ENCODE assay signal across 16 mouse cellular contexts in the genomic region with DNA sequence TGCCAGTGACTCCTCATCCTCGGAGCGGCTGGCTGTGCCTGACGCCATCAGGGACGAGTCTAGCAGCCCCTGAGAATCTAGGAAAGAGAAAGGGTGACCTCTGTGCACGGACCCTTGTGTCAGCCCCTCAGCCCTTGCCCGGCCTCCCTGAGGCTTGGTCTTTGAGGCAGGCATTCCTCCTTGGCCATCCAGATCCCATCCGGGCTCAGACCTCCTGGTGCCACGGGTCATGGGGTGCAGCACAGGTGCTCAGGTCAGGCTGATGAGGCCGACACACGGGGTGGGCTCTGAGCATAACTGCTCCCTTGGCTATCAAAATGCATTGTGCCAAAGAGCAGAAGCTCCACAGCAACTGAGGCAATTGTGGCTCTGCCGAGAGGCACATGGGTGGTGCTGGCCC. TPM values are rescaled to one million over a fixed set of nuclear protein-coding genes. Genes with fewer than 3 reads are reported as not detected.
DNase-seq lines count a peak whose midpoint lies in the region; ATAC-seq lines count a peak whose summit lies in the region.
"Had no signal": no experiment of that assay in that cellular context is flagged by ENCODE, and none has a peak within 500 bp of the region (broad histone marks: within the 10 kb centered on the region; RNA-seq: fewer than 3 reads in every experiment).

No protein-coding gene starts in this region.

- ATAC-seq in forebrain, embryonic 12.5 days (ENCODE audit: low FRiP score) = no peak
- no peak for ATAC-seq in forebrain, embryonic 16.5 days
- no peak for ATAC-seq in heart, embryonic 15.5 days (replicated peaks; ENCODE audit: insufficient number of reproducible peaks, insufficient read depth, low FRiP score, low read depth)
- no peak for ATAC-seq in liver, embryonic 12.5 days
- ATAC-seq in liver, embryonic 11.5 days (replicated peaks; ENCODE audit: low FRiP score) = no peak
- ATAC-seq in heart, embryonic 16.5 days (replicated peaks; ENCODE audit: extremely low read depth, insufficient read depth, low FRiP score) = no peak
- ATAC-seq: intestine, embryonic 15.5 days; lung, postnatal 0 days had no signal

- H3K9ac ChIP-seq in forebrain, embryonic 12.5 days = 0 out of 2 replicates have a peak overlapping the region, but pooled peaks have one; percentile 17
- H3K9ac ChIP-seq in forebrain, embryonic 16.5 days (replicated peaks; ENCODE audit: low read depth, low read length) = no peak overlapping the region
- peak overlapping the region; percentile 48 for H3K9ac ChIP-seq in heart, embryonic 15.5 days
- H3K9ac ChIP-seq in liver, embryonic 12.5 days = peak overlapping the region; percentile 37; the same call in 1 of the 2 replicates
- H3K9ac ChIP-seq in liver, embryonic 11.5 days (ENCODE audit: low read depth, low read length) = no peak overlapping the region
- peak overlapping the region; percentile 75 for H3K9ac ChIP-seq in heart, embryonic 16.5 days (ENCODE audit: low read length)
- H3K9ac ChIP-seq: intestine, embryonic 15.5 days had no signal

- no peak for DNase-seq in heart, adult 18-20 months
- DNase-seq in liver, embryonic 11.5 days (ENCODE audit: low spot score) = no peak
- no peak for DNase-seq in ovary, postnatal 10 days (ENCODE audit: low spot score)
- DNase-seq: B cell, adult 2 months; kidney, postnatal 25 days; midbrain, embryonic 14.5 days; thymus, adult 2 months had no signal

- H3K4me2 ChIP-seq in forebrain, embryonic 12.5 days = no peak overlapping the region
- no peak overlapping the region for H3K4me2 ChIP-seq in forebrain, embryonic 16.5 days (ENCODE audit: low read length)
- H3K4me2 ChIP-seq in heart, embryonic 15.5 days = peak overlapping the region; percentile 78
- no peak overlapping the region for H3K4me2 ChIP-seq in liver, embryonic 12.5 days
- H3K4me2 ChIP-seq in liver, embryonic 11.5 days = no peak overlapping the region
- peak overlapping the region; percentile 78 for H3K4me2 ChIP-seq in heart, embryonic 16.5 days (ENCODE audit: low read depth, low read length)
- H3K4me2 ChIP-seq: intestine, embryonic 15.5 days had no signal

- no peak overlapping the region for H3K27ac ChIP-seq in forebrain, embryonic 12.5 days
- H3K27ac ChIP-seq in forebrain, embryonic 16.5 days (ENCODE audit: low read length) = no peak overlapping the region
- H3K27ac ChIP-seq in heart, embryonic 15.5 days = peak overlapping the region; percentile 99
- no peak overlapping the region for H3K27ac ChIP-seq in liver, embryonic 12.5 days
- no peak overlapping the region for H3K27ac ChIP-seq in liver, embryonic 11.5 days (ENCODE audit: low read depth, low read length)
- H3K27ac ChIP-seq in heart, embryonic 16.5 days (ENCODE audit: low read length) = peak overlapping the region; percentile 98
- H3K27ac ChIP-seq: intestine, embryonic 15.5 days had no signal

- no peaks in the 10 kb centered on the region for H3K9me3 ChIP-seq in forebrain, embryonic 12.5 days
- H3K9me3 ChIP-seq in forebrain, embryonic 16.5 days (ENCODE audit: control insufficient read depth, low read length) = no peaks in the 10 kb centered on the region
- no peaks in the 10 kb centered on the region for H3K9me3 ChIP-seq in heart, embryonic 15.5 days (replicated peaks)
- no peaks in the 10 kb centered on the region for H3K9me3 ChIP-seq in liver, embryonic 12.5 days (replicated peaks)
- no peaks in the 10 kb centered on the region for H3K9me3 ChIP-seq in liver, embryonic 11.5 days (ENCODE audit: control insufficient read depth, low read length)
- no peaks in the 10 kb centered on the region for H3K9me3 ChIP-seq in heart, embryonic 16.5 days (replicated peaks; ENCODE audit: control insufficient read depth, low read length)
- H3K9me3 ChIP-seq: intestine, embryonic 15.5 days had no signal

- 92% methylated on average over 11 of the region's 11 CpGs for WGBS in forebrain, embryonic 12.5 days
- 96% methylated on average over 11 of the region's 11 CpGs for WGBS in forebrain, embryonic 16.5 days
- WGBS in heart, embryonic 15.5 days = 80% methylated on average over 11 of the region's 11 CpGs
- 86% methylated on average over 11 of the region's 11 CpGs for WGBS in liver, embryonic 12.5 days (ENCODE audit: insufficient replicate concordance)
- 87% methylated on average over 11 of the region's 11 CpGs for WGBS in liver, embryonic 11.5 days
- WGBS in heart, embryonic 16.5 days = 79% methylated on average over 11 of the region's 11 CpGs

- peaks cover 50% of the 10 kb centered on the region for H3K36me3 ChIP-seq in forebrain, embryonic 12.5 days (replicated peaks)
- peaks cover 14% of the 10 kb centered on the region for H3K36me3 ChIP-seq in forebrain, embryonic 16.5 days (ENCODE audit: control insufficient read depth, insufficient read depth)
- peaks cover 24% of the 10 kb centered on the region for H3K36me3 ChIP-seq in heart, embryonic 15.5 days
- H3K36me3 ChIP-seq in liver, embryonic 12.5 days = peaks cover 52% of the 10 kb centered on the region
- H3K36me3 ChIP-seq in liver, embryonic 11.5 days (ENCODE audit: control insufficient read depth, insufficient read depth, low read length) = peaks cover 13% of the 10 kb centered on the region; the same call in 1 of the 2 replicates
- peaks cover 17% of the 10 kb centered on the region for H3K36me3 ChIP-seq in heart, embryonic 16.5 days (ENCODE audit: control insufficient read depth, insufficient read depth)

- H3K27me3 ChIP-seq in forebrain, embryonic 12.5 days = peaks cover 6% of the 10 kb centered on the region; the same call in 1 of the 2 replicates
- H3K27me3 ChIP-seq in forebrain, embryonic 16.5 days (replicated peaks; ENCODE audit: control insufficient read depth, insufficient read depth, low read length) = no peaks in the 10 kb centered on the region
- no peaks in the 10 kb centered on the region for H3K27me3 ChIP-seq in heart, embryonic 15.5 days
- H3K27me3 ChIP-seq in liver, embryonic 12.5 days (replicated peaks) = no peaks in the 10 kb centered on the region
- no peaks in the 10 kb centered on the region for H3K27me3 ChIP-seq in liver, embryonic 11.5 days (replicated peaks; ENCODE audit: control insufficient read depth, insufficient read depth, low read length)
- no peaks in the 10 kb centered on the region for H3K27me3 ChIP-seq in heart, embryonic 16.5 days (ENCODE audit: control insufficient read depth, insufficient read depth, low read length)
- H3K27me3 ChIP-seq: intestine, embryonic 15.5 days had no signal

- no peak overlapping the region for H3K4me3 ChIP-seq in forebrain, embryonic 12.5 days (replicated peaks)
- no peak overlapping the region for H3K4me3 ChIP-seq in forebrain, embryonic 16.5 days (replicated peaks; ENCODE audit: low read length)
- peak overlapping the region; percentile 62 for H3K4me3 ChIP-seq in heart, embryonic 15.5 days
- no peak overlapping the region for H3K4me3 ChIP-seq in liver, embryonic 12.5 days
- H3K4me3 ChIP-seq in liver, embryonic 11.5 days (ENCODE audit: low read depth, low read length) = no peak overlapping the region
- peak overlapping the region; percentile 43 for H3K4me3 ChIP-seq in heart, embryonic 16.5 days (ENCODE audit: low read length)
- H3K4me3 ChIP-seq: intestine, embryonic 15.5 days had no signal

- H3K4me1 ChIP-seq in forebrain, embryonic 12.5 days = peaks cover 24% of the 10 kb centered on the region
- H3K4me1 ChIP-seq in forebrain, embryonic 16.5 days (replicated peaks; ENCODE audit: control insufficient read depth, insufficient read depth, low read length) = peaks cover 16% of the 10 kb centered on the region
- peaks cover 59% of the 10 kb centered on the region for H3K4me1 ChIP-seq in heart, embryonic 15.5 days (replicated peaks)
- H3K4me1 ChIP-seq in liver, embryonic 12.5 days = peaks cover 42% of the 10 kb centered on the region
- peaks cover 11% of the 10 kb centered on the region for H3K4me1 ChIP-seq in liver, embryonic 11.5 days (replicated peaks; ENCODE audit: control insufficient read depth, insufficient read depth, low read length)
- peaks cover 49% of the 10 kb centered on the region for H3K4me1 ChIP-seq in heart, embryonic 16.5 days (ENCODE audit: control insufficient read depth, insufficient read depth, low read length)

RNA-seq across cellular contexts. Expression of gene Mcrs1, which starts 1.8 kb away (rescaled TPM):
- 185 and 188 TPM in 2 replicates for polyA plus RNA-seq in forebrain, embryonic 12.5 days (2016; fragmentation: Nextera tagmentation; extraction: Ambion mirVana)
- polyA plus RNA-seq in forebrain, embryonic 16.5 days (2015; fragmentation: Nextera tagmentation; extraction: Ambion mirVana) = 207 and 220 TPM in 2 replicates
- polyA plus RNA-seq in heart, embryonic 15.5 days (2015; fragmentation: Nextera tagmentation; extraction: Ambion mirVana) = 134 and 159 TPM in 2 replicates
- 10 to 100 TPM; 37.3 to 40.1 TPM for total RNA-seq in heart, adult 18-20 months (2021)
- 71.8 and 77.0 TPM in 2 replicates for polyA plus RNA-seq in liver, embryonic 12.5 days (2016; fragmentation: Nextera tagmentation; extraction: Ambion mirVana)
- polyA plus RNA-seq in liver, embryonic 11.5 days (2014; fragmentation: Nextera tagmentation; extraction: Ambion mirVana) = 113 and 123 TPM in 2 replicates
- polyA plus RNA-seq in heart, embryonic 16.5 days (2015; fragmentation: Nextera tagmentation; extraction: Ambion mirVana) = 155 and 163 TPM in 2 replicates

RNA-seq across cellular contexts. Expression of gene Kcnh3, which starts 25.3 kb away (rescaled TPM):
- 0.60 and 0.83 TPM in 2 replicates for polyA plus RNA-seq in forebrain, embryonic 12.5 days (2016; fragmentation: Nextera tagmentation; extraction: Ambion mirVana)
- 4.5 and 5.6 TPM in 2 replicates for polyA plus RNA-seq in forebrain, embryonic 16.5 days (2015; fragmentation: Nextera tagmentation; extraction: Ambion mirVana)
- 0.44 and 1.1 TPM in 2 replicates for polyA plus RNA-seq in heart, embryonic 15.5 days (2015; fragmentation: Nextera tagmentation; extraction: Ambion mirVana)
- under 1 TPM in 1 of 2 experiments, not detected in 1; 0.15 TPM for total RNA-seq in heart, adult 18-20 months (2021)
- 0.10 TPM in 1 of 2 replicates, not detected in the other for polyA plus RNA-seq in liver, embryonic 12.5 days (2016; fragmentation: Nextera tagmentation; extraction: Ambion mirVana)
- 0.15 TPM in 1 of 2 replicates, not detected in the other for polyA plus RNA-seq in liver, embryonic 11.5 days (2014; fragmentation: Nextera tagmentation; extraction: Ambion mirVana)
- polyA plus RNA-seq in heart, embryonic 16.5 days (2015; fragmentation: Nextera tagmentation; extraction: Ambion mirVana) = 1.3 TPM in 2 replicates

RNA-seq across cellular contexts. Expression of gene Prpf40b, which starts 44.9 kb away (rescaled TPM):
- 86.9 and 88.2 TPM in 2 replicates for polyA plus RNA-seq in forebrain, embryonic 12.5 days (2016; fragmentation: Nextera tagmentation; extraction: Ambion mirVana)
- 111 and 129 TPM in 2 replicates for polyA plus RNA-seq in forebrain, embryonic 16.5 days (2015; fragmentation: Nextera tagmentation; extraction: Ambion mirVana)
- polyA plus RNA-seq in heart, embryonic 15.5 days (2015; fragmentation: Nextera tagmentation; extraction: Ambion mirVana) = 37.2 and 42.1 TPM in 2 replicates
- total RNA-seq in heart, adult 18-20 months (2021) = 10 to 100 TPM; 18.2 to 19.4 TPM
- polyA plus RNA-seq in liver, embryonic 12.5 days (2016; fragmentation: Nextera tagmentation; extraction: Ambion mirVana) = 13.8 and 15.5 TPM in 2 replicates
- polyA plus RNA-seq in liver, embryonic 11.5 days (2014; fragmentation: Nextera tagmentation; extraction: Ambion mirVana) = 27.7 and 30.5 TPM in 2 replicates
- polyA plus RNA-seq in heart, embryonic 16.5 days (2015; fragmentation: Nextera tagmentation; extraction: Ambion mirVana) = 36.0 and 46.6 TPM in 2 replicates

RNA-seq across cellular contexts. Expression of gene Fam186b, which starts 45.8 kb away (rescaled TPM):
- 0.18 and 0.19 TPM in 2 replicates for polyA plus RNA-seq in forebrain, embryonic 12.5 days (2016; fragmentation: Nextera tagmentation; extraction: Ambion mirVana)
- polyA plus RNA-seq in forebrain, embryonic 16.5 days (2015; fragmentation: Nextera tagmentation; extraction: Ambion mirVana) = 0.42 and 0.50 TPM in 2 replicates
- 0.09 and 0.47 TPM in 2 replicates for polyA plus RNA-seq in heart, embryonic 15.5 days (2015; fragmentation: Nextera tagmentation; extraction: Ambion mirVana)
- total RNA-seq in heart, adult 18-20 months (2021) = not detected
- polyA plus RNA-seq in liver, embryonic 12.5 days (2016; fragmentation: Nextera tagmentation; extraction: Ambion mirVana) = 0.06 TPM in 2 replicates
- polyA plus RNA-seq in liver, embryonic 11.5 days (2014; fragmentation: Nextera tagmentation; extraction: Ambion mirVana) = 0.08 and 0.09 TPM in 2 replicates
- polyA plus RNA-seq in heart, embryonic 16.5 days (2015; fragmentation: Nextera tagmentation; extraction: Ambion mirVana) = 0.13 and 0.16 TPM in 2 replicates
- total RNA-seq: gastrocnemius, postnatal 4 days had no signal
- polyA plus RNA-seq: lung, postnatal 0 days; neural tube, embryonic 11.5 days had no signal

Comparison
In these comparisons a context has a peak if more than half of its experiments do, and no peak if none do; other contexts are left out.
1. H3K9ac ChIP-seq: peak in forebrain, embryonic 12.5 days (single experiment), heart, embryonic 15.5 days (single experiment), liver, embryonic 12.5 days (single experiment) and heart, embryonic 16.5 days (single experiment); none in forebrain, embryonic 16.5 days (single experiment) and liver, embryonic 11.5 days (single experiment).
2. H3K27ac ChIP-seq: peak in heart, embryonic 15.5 days (single experiment) and heart, embryonic 16.5 days (single experiment); none in forebrain, embryonic 12.5 days (single experiment), forebrain, embryonic 16.5 days (single experiment), liver, embryonic 12.5 days (single experiment) and liver, embryonic 11.5 days (single experiment).
3. H3K4me2 ChIP-seq: peak in heart, embryonic 15.5 days (single experiment) and heart, embryonic 16.5 days (single experiment); none in forebrain, embryonic 12.5 days (single experiment), forebrain, embryonic 16.5 days (single experiment), liver, embryonic 12.5 days (single experiment) and liver, embryonic 11.5 days (single experiment).
4. H3K4me3 ChIP-seq: peak in heart, embryonic 15.5 days (single experiment) and heart, embryonic 16.5 days (single experiment); none in forebrain, embryonic 12.5 days (single experiment), forebrain, embryonic 16.5 days (single experiment), liver, embryonic 12.5 days (single experiment) and liver, embryonic 11.5 days (single experiment).